Mouse (Mus musculus) embryo, embryonic 9.5 days (tissue): ENCODE results near the gene Tas1r2.

ENCODE experiments used
- DNase-seq: peaks from one replicate; pipeline ENCODE4 v3.0.0-alpha.2; 2017; ENCODE audit errors: extremely low spot score

Gene Tas1r2

GRCm38 (mm10) chr4:139710467-139711334 is 57.4 kb downstream of the Tas1r2 start:
- no peak for DNase-seq

GRCm38 (mm10) chr4:139715241-139715932 is 62.0 kb downstream of the Tas1r2 start:
- DNase-seq = peak; percentile 29

- no peak for DNase-seq
Observed at GRCm38 (mm10) chr4:139716477-139717169, 63.3 kb downstream of the Tas1r2 start.

- DNase-seq = no peak
Observed at GRCm38 (mm10) chr4:139718978-139719377, 65.6 kb downstream of the Tas1r2 start.
